ENCODE assay signal across 8 mouse cellular contexts in the genomic region with DNA sequence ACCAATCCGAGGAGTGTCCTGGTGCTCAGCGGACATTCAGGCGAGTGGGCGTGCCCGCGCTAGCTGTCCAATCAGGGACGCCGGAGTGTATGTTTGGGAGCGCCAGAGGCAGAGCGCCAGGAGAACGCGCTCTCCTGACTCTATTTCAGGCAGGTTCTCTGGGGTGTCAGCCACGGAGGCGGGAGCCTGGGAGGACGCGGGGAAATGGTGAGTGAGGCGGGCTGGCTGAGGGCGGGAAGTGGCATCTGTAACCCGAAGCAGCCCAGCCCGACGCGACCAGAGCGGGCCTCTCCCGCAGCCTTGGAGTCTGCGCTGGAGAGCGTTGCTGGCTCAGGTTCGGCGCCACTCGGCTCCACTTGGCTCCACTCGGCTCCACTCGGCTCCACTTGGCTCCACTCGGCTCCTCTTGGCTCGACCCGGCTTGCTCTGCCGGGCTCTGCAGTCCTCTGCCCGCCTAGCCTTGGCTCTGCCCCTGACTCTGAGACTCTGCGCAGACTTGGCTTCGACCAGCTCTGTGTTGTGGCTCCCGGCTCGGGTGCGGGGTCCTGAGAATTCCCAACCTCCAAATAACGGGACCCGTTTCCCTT. TPM values are rescaled to one million over a fixed set of nuclear protein-coding genes. Genes with fewer than 3 reads are reported as not detected.
DNase-seq lines count a peak whose midpoint lies in the region; ATAC-seq and TF ChIP-seq lines count a peak whose summit lies in the region.

A gene (plus strand): TSS at position 66 of the 587 bp plus-strand sequence.

- DNase-seq in R1 (ENCODE audit: low read depth, low spot score), result peak; percentile 83
- DNase-seq in cerebellum, adult 11-12 months, result peak; percentile 83
- DNase-seq in forebrain, embryonic 14.5 days (ENCODE audit: low spot score), result peak; percentile 67
- DNase-seq in heart, postnatal 4 days, result peak; percentile 55
- peak; percentile 18 to 19 for DNase-seq in left cerebral cortex, adult 2 months (ENCODE audit: extremely low spot score in 1 of 2, low spot score in 2 of 2)
- DNase-seq in lung, postnatal 36 days, result peak; percentile 76
- DNase-seq in right cerebral cortex, postnatal 25 days, result peak; percentile 7

- 14% methylated on average over 38 of the region's 43 CpGs for WGBS in forebrain, embryonic 14.5 days

- intact Hi-C loops in left cerebral cortex, adult 2 months (cut with DNase I), result no loop called here

- no peak within 1 kb of the TSS for H3K27ac ChIP-seq in forebrain, embryonic 14.5 days (ENCODE audit: low read depth, low read length)
- no peak within 1 kb of the TSS for H3K27ac ChIP-seq in left cerebral cortex, adult 2 months

- 0 out of 2 replicates have a peak, but pooled peaks cover 2% of the 10 kb centered on the region for H3K9me3 ChIP-seq in forebrain, embryonic 14.5 days (replicated peaks; ENCODE audit: control insufficient read depth, low read length)

- H3K4me1 ChIP-seq in forebrain, embryonic 14.5 days (ENCODE audit: control insufficient read depth, insufficient read depth, low read length), result no peaks in the 10 kb centered on the region

- peak within 1 kb of the TSS; percentile 40 for H3K9ac ChIP-seq in forebrain, embryonic 14.5 days (ENCODE audit: low read length)

- TF ChIP-seq CTCF in left cerebral cortex, adult 2 months (IDR thresholded peaks at IDR 0.05), result no peak

- H3K4me2 ChIP-seq in forebrain, embryonic 14.5 days (ENCODE audit: low read length), result peak within 1 kb of the TSS; percentile 65

- peak within 1 kb of the TSS; percentile 41 for H3K4me3 ChIP-seq in forebrain, embryonic 14.5 days (ENCODE audit: low read depth, low read length)
- peak within 1 kb of the TSS; percentile 45 for H3K4me3 ChIP-seq in left cerebral cortex, adult 2 months

- ATAC-seq in forebrain, embryonic 14.5 days, result peak; percentile 87
- no peak for ATAC-seq in inflammation-experienced regulatory T-cells, adult 6 months

- no peaks in the 10 kb centered on the region for H3K36me3 ChIP-seq in forebrain, embryonic 14.5 days (ENCODE audit: control insufficient read depth, insufficient read depth, low read length)

- 0 out of 2 replicates have a peak, but pooled peaks cover 4% of the 10 kb centered on the region for H3K27me3 ChIP-seq in forebrain, embryonic 14.5 days (replicated peaks; ENCODE audit: control insufficient read depth, insufficient read depth, low read length)

RNA-seq across cellular contexts. Expression of the gene that starts here (rescaled TPM):
- polyA plus RNA-seq in forebrain, embryonic 14.5 days (2014; fragmentation: Nextera tagmentation; extraction: Ambion mirVana), result 0.13 and 0.26 TPM in 2 replicates
- under 1 TPM; 0.14 to 0.18 TPM for total RNA-seq in heart, postnatal 4 days (2021)
- total RNA-seq in left cerebral cortex, adult 2 months (2021), result not detected
- not detected for polyA plus RNA-seq in inflammation-experienced regulatory T-cells, adult 6 months (2017; shearing (Covaris generic))

Comparison
In these comparisons a context has a peak if more than half of its experiments do, and no peak if none do; other contexts are left out.
1. Peak in DNase-seq, ATAC-seq, H3K4me3 ChIP-seq, H3K9ac ChIP-seq and H3K4me2 ChIP-seq in forebrain, embryonic 14.5 days; RNA of the gene not detected or under 1 TPM.
2. Peak in DNase-seq in heart, postnatal 4 days; RNA of the gene not detected or under 1 TPM.
3. Peak in DNase-seq and H3K4me3 ChIP-seq in left cerebral cortex, adult 2 months; RNA of the gene not detected or under 1 TPM.
4. DNase-seq: peak in every context shown above with its lines; median percentile 83 in R1; 83 in cerebellum, adult 11-12 months; 76 in lung, postnatal 36 days; 67 in forebrain, embryonic 14.5 days; 55 in heart, postnatal 4 days; 18 in left cerebral cortex, adult 2 months; 7 in right cerebral cortex, postnatal 25 days.